Mouse (Mus musculus): Measurements from ENCODE around the gene Atp6v1c2.

Gene Atp6v1c2

GRCm38 (mm10) chr12:17255602-17256001 lies 73.6 kb downstream of the Atp6v1c2 start:
- DNase-seq = no peak

- peak; percentile 53 to 70 for DNase-seq
Measured at GRCm38 (mm10) chr12:17253069-17253468, 76.1 kb downstream of the Atp6v1c2 start.

GRCm38 (mm10) chr12:17250962-17251361 lies 78.2 kb downstream of the Atp6v1c2 start:
- DNase-seq = no peak

- DNase-seq = no peak
Measured at GRCm38 (mm10) chr12:17242041-17242440, 87.1 kb downstream of the Atp6v1c2 start.

GRCm38 (mm10) chr12:17241614-17242013 lies 87.5 kb downstream of the Atp6v1c2 start:
- no peak for DNase-seq

- DNase-seq = no peak
Measured at GRCm38 (mm10) chr12:17241016-17241415, 88.1 kb downstream of the Atp6v1c2 start.

- DNase-seq = no peak
Measured at GRCm38 (mm10) chr12:17239428-17239688, 89.8 kb downstream of the Atp6v1c2 start.

GRCm38 (mm10) chr12:17238588-17239427 lies 90.4 kb downstream of the Atp6v1c2 start:
- DNase-seq = no peak

- DNase-seq = no peak
Measured at GRCm38 (mm10) chr12:17235535-17236313, 93.4 kb downstream of the Atp6v1c2 start.

All from cerebellum, postnatal 36 days (tissue).